Mouse (Mus musculus): ENCODE measurements at regions not wholly inside any gene's neighbourhood (a gene's known extent, or its start where the extent isn't known, plus 50 kb on each side); places are given as distances from the start of the nearest gene placed in this dataset.
A peak's percentile ranks its signal among the peaks of the same experiment; 100 is the strongest.

DNA sequence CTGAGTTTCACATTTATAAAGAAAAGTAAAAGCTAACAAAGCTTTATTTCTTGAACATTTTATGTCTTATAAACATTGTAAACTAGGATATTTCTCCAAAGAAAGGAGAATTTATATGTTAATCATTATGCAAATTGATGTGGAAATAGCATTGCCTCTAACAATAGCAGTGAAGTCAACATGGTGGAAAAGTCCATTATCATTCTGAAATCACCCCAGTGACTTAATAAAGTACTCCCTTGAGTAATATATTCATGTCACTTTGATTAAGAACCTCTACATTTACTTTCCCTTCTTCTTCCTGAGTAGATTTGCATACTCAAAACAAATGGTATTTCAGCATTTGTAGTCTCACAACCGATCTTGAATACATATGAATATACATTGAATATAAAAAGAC lies 676.7 kb upstream of the Edil3 start:
- DNase-seq (ENCODE audit: low spot score in 2 of 2) = no peak

DNA sequence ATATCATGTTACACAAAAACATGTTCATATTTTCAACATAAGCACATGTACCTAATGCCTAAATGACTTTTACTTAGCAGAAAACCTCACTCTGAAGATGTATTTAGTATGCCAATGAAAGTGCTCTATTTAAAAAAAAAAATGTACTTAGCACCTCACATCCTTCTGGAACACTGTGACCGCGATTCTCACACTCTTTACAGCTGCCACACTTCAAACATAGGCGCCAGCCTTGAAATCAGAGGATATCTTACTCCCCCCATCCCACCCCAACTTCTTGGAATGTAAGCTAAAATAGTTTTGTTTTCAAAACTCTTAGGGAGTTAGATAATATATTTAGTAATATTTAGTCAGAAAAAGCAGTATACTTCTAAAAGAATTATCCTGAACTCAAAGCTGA lies 634.7 kb upstream of the Edil3 start:
- peak in 1 of 2 experiments; percentile 2 for DNase-seq (ENCODE audit: low spot score in 2 of 2)

DNA sequence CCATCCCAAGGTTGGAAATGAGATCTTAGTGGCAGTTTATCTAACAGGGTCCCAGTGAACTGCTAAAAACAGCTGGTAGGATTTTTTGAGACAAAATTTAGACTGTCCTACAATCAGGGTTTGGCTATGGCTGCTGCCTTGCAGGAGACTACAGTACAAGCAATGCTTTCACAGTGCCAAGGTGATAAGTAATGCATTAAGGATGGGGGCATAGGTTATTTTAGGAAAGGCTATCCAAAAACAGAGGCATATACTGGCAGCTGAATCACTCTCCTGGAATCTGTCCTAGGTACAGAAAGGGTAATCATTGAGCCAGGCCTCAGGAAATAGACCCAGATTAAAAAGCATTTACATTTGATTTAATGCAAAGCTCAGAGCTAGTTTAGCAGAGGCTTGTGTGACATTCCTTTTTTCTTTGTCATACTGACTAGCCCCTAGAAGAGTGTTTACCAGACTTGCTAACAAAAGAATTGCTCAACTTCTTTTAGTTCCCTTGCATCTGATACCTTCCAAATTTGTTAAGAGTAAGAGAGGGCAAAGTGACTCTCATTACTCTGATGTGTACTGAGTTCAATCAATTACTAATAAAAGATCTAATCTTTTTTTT lies 619.5 kb upstream of the Edil3 start:
- no peak for DNase-seq (ENCODE audit: low spot score in 2 of 2)

DNA sequence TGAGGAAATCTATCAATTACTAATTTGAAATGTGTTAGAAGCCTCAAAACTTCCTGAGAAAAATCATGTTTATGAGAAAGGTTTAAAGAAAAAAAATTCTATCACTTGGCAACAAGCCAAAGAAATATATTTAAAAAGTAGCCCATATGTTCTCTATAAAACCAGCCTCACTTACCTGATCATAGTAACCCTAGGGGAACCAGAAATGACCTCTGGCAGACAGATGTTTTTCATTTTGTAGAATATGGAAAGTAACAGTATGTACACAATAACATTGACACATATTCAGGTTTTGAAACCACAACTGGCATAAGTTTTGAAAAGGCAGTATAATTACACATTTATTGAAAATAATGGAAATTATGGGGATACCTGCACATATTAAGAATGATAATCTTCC lies 580.8 kb upstream of the Edil3 start:
- no peak for DNase-seq (ENCODE audit: low spot score in 2 of 2)

Measured in right cerebral cortex, adult 2 months (tissue).